Mouse (Mus musculus) regulatory T cell (primary cell): ENCODE data around the gene Serpinb9g.
"Not testable (repeated sequence)": the region's sequence is repeated elsewhere in the genome, so short reads cannot be mapped to it uniquely, and the experiment has no call there.

Source experiments
- in situ Hi-C: fragments of 300-600 bp; cut with MboI, MseI; formaldehyde crosslinking; loops from one replicate; pipeline ENCODE4 v1.15.1; 2025; ENCODE audit warnings: high pct_unique_total_duplicates

Serpinb9g gene

DNA sequence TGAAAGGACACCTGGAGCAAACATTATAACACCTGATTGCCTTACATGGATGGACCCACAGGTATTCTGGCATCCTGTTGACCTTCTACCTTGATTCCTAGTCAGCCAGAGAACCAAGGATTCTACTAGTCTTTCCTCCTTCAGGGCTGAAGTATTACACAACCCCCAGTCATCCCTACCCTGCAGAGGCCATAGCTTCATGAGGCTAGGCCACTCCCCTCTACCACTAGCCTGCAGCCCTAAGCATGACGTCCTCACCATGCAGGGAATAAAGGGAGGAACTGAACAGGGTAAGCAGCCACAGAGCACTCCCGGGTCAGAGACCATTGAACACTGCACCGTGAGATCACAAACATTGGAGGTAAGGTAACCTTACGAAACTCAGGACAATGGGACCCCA, at the start of gene Serpinb9g:
Serpinb9g (plus strand) TSS at position 301 of the 400 bp plus-strand sequence.
- in situ Hi-C loops = not testable (repeated sequence)

- in situ Hi-C loops = not testable (repeated sequence)
Measured at GRCm38 (mm10) chr13:33483872-33484271, 718 bp upstream of the Serpinb9g start.

- in situ Hi-C loops = no loop called here
Measured at GRCm38 (mm10) chr13:33524629-33525028, 40.0 kb downstream of the Serpinb9g start.

DNA sequence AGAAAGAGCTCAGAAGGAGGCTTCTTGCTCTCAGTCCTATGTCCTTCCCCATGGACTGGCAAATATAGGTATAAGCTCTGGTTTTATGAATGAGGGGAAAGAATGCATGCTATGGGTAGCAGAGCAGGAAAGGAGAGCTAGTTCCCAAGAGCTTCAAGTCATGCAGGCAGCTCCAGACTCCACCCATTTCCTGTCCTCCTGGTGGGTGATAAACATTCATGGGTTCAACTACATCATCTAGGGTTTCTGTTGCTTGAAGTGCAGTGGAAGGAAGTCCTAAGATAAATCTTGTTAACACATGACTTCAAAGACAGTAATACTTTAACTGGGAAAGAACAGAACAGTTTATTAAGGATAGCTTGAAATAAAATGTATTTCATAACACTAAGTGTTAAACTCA, 48.2 kb downstream of the Serpinb9g start:
- in situ Hi-C loops = no loop called here
